Mouse (Mus musculus) adrenal gland, adult (tissue): ENCODE data around the gene Gas1.

Experiments
- DNase-seq, 2 experiments: peaks; one replicate each; pipeline ENCODE4 v3.0.0; 2022 to 2023; ENCODE audit warnings: low spot score in 1 of 2; ENCODE audit not compliant: inconsistent age in 2 of 2

Gene Gas1

GRCm38 (mm10) chr13:60125020-60125419, 52.1 kb downstream of the Gas1 start:
- DNase-seq, result no peak

- no peak for DNase-seq
Measured at GRCm38 (mm10) chr13:60124456-60124855, 52.7 kb downstream of the Gas1 start.
